Mouse (Mus musculus) layer of hippocampus, postnatal 14 days (tissue): Measurements from ENCODE around the gene Barhl1. TPM values are rescaled to one million over a fixed set of nuclear protein-coding genes. Genes with fewer than 3 reads are reported as not detected.

Source experiments
- DNase-seq, 2 experiments: peaks; one replicate each; pipeline ENCODE4 v3.0.0; 2021 to 2022; ENCODE audit warnings: low spot score in 2 of 2, mixed read lengths in 1 of 2
- long read RNA-seq, 2 experiments: library from polyadenylated mRNA; stranded (forward); transcript quantifications; one replicate each; pipeline ENCODE4 v2.0.0; 2021
- total RNA-seq, 2 experiments: library from RNA; stranded (reverse); gene quantifications; 2 replicates each; pipeline ENCODE4 v1.2.3; 2021

Barhl1 gene
- total RNA-seq: under 1 TPM; 0.14 to 0.28 TPM
- long read RNA-seq, experiment 1: 0 reads
- long read RNA-seq, experiment 2: 0 reads

DNA sequence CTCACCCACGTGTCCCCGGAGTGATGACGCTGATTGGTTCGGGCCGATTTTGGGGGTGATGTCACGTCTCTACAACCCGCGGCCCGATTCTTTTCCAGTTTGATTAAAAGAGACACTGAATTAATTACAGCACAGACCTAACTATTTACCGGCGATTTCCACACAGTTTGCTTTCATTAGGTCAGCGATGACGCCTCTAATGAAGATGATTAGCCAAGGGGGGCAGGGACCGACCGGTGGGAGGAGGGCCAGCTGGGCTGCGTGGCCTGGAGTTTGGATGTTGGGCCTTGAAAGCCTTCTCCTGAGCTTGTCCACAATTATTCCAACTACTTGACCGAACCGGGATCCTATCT, at the start of gene Barhl1:
TSS of gene Barhl1 (minus strand) at position 156 of the 353 bp plus-strand sequence.
- no peak for DNase-seq

DNA sequence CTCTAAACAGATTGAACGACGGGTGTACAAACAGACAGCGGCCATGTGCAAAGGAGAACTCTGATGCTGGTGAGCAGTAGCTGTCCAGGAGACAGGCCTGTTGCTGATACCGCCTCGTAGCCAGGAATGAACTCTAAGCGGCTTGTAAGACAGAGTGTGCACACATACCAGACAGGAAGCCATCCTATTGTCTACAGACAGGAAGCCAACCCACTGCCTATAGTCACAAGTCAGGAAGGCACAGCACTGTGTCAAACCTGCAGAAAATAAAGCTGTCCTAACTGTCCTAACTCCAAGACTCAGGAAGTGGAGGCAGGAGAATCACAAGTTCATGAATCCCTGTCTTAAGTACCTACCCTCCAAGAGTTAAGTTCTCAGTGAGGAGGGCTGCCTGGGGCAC, 47.1 kb upstream of the Barhl1 start:
- DNase-seq: no peak

DNA sequence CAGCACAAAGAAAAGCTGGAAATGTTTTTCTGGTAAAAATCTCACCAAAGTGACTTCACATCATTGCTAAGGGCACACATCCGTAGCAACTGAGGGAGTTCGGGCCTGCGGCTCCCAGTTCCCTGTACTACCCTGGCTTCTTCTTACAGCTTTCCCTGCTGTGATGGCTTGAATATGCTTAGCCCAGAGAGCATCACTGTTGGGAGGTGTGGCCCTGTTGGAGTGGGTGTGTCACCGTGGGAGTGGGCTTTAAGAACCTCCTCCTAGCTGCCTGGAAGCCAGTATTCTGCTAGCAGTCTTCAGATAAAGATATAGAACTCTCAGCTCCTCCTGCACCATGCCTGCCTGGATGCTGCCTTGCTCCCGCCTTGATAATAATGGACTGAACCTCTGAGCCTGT, 45.2 kb upstream of the Barhl1 start:
- no peak for DNase-seq

DNA sequence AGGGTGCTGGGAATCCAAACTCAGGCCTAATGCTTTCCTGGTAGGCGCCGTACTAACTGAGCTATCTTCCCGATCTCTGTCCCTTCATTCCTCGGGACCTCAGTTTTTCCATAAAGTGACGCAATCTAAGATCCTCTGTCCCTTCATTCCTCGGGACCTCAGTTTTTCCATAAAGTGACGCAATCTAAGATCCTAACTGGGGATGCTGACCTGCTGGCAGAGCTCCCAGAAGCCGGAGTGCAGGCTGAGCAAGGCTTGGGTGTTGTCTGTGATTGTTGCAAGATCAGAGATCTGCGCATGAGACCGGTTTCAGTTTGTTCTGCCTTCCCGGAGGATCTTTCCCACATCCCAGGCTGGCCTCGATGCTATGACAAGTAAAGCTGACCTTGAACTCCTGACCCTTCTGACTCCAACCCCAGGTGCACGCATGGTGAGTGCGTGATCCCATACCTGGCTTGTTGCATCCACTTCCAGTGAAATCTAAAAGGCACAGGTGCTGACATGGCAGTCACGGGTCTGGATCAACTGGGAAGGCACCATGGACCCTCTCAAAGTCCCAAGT, 44.6 kb upstream of the Barhl1 start:
- DNase-seq: no peak

DNA sequence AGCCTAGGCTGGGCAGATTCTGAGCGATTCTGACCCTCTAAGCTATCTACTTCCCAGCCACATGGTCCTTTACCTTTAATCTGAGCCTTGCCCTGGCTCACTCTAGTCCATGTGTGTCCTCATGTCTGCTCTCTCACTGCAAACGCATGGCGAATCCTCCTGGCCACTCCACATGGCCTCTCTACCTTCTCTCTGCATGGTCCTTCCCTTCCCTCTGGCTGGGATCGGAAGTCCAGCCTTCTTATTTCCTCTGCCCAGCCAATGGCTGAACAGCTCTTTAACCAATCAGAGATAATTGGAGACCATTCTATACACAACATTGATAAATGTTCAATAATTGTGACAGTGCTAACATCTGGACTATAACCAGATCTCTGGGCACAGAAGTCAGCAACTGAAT, 40.4 kb upstream of the Barhl1 start:
- DNase-seq: no peak

DNA sequence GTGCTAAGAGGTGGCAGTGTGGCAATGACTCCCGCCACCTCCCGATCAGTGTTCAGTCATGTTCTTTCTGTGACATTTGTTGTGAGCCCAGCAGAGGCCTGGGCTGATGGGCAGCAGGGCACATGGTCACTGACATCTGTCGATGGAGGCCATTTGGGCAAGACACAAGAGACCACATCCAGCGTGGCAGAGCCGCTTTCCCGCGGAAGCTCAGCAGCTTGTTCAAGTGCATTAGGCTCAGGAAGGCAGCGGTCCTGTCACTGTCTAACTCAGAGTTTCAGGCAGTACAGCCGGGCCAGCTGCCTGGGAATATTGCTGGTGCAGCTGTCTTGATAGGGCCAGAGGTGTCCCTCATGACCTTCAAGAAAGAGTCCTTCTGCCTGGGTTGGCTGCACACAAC, 38.1 kb upstream of the Barhl1 start:
- DNase-seq: no peak

DNA sequence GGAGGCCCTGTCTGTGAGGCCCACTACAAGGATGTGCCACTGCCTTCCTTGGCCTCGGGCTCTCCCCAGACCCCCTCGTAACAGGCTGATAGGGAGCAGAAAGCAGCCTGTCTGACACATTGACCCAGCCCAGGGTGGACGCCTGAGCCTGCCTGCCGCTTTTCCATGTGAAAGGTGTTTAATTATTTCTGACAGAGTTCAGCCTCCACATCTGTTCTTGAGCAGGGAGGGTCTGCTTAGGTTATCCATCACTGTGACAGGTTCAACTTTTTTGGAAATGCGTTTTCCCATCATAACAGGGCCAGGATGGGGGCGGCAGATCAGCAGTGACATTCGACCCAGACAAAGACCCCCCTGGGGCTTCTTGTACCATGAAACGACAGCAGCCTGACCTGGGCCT, 36.5 kb upstream of the Barhl1 start:
- DNase-seq: no peak

DNA sequence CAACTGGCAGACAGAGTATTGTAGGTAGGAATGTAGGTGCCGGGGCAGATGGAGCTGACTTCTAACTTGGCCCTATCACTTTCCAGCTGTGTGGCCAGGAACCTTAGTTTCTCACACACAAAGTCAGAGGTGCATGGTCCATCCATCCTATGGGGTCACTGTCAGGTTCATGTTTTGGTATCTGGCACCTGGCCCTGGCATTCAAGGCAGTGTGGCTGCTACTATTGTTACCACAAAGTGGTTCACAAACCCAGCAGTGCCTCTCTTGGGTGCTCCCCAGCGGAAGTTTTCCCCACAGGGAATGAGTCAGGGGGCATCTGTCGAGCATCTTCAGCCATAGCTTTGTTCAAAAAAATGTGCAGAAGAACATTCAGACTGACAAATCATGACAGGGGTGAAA, 29.8 kb upstream of the Barhl1 start:
- no peak for DNase-seq

DNA sequence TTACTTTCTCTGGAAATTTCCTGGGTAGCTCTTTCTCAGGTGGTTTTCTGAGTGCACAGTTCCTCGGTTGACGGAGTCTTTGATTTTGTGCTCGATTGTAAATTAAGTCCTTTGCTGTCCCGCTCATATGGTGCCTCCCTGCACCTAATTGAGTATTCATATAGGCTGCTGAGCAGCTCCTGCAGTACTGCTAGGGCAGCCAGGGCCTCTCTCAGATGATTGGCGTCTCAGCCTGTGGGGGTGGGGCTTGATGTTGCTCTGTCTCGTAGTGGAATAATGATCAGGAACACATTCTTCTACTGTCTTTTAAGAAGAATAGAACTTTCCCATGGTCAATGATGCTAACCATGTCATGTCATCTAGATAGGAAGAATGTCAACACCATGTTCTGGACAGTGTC, 28.9 kb upstream of the Barhl1 start:
- DNase-seq: no peak

DNA sequence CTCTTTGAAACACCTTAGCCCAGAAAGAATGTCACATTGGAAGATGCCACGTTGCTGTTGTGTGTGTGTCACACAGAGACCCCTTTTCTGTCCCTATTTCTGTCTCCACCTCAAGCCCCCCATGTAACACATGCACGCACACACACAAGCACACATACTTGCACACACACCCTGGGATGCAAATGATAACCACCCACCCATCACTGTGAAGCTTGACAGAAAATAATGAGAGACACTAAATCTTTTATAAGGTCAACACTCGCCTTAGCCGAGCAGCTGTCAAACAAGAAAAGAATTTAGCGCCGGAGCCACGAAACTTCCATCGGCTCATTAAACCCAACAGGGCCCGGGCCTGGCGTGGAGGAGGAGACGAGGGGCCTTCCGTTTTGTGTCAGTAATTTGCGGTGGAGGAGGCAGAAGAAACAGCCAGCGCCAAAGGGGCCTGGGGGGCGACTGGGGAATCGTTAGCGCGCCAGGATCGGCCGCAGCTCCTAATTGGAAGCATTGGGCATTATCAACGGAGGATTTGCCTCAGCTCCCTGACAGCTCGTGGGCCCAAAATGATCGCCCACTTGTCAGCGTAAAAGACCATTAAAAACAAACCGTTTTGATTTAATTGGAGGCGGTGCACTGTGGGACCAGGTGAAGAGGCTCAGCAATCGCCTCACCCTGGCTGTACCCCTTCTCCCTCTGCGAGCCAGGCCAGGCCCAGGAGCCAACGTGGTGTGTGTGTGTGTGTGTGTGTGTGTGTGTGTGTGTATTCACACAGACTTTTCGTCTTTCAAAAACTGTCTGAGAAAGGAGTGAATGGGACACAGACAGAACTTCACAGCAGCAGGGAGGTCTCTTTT, 27.4 kb upstream of the Barhl1 start:
- DNase-seq: no peak

DNA sequence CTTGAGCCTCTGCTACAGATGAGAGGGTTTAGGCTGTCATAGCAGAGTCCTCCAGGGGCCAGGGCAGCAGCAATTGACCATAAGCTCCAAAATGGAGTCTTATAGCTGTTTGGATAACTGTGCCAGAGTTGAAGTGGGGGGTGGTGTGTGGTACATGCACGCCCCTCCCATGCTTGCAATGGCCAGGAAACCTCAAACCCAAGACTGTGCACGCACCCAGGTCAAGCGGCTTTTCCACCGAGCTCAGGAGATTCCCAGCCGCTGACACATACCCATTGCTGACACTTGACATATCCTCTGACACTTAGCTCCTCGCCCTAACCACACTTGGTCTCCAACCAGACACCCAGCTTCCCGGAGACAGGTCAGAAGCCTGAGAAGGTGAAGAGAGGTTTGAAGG, 22.5 kb upstream of the Barhl1 start:
- no peak for DNase-seq

DNA sequence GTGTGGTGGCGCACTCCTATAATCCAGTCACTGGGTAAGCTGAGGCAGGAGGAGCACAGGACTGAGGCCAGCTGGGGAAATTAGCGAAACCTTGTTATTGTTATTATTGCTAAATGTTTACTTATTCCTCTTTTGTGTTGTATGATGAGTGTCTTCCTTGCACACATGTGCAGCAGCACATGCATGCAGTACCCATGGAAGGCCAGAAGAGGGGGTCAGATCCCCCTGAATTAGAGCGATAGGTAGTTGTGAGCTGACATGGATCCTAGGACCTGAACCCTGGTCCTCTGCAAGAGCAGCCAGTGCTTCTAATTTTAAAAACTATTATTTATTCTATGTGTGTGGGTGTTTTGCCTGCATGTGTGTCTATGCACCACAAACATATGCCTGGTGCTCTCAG, 14.1 kb upstream of the Barhl1 start:
- DNase-seq: no peak

DNA sequence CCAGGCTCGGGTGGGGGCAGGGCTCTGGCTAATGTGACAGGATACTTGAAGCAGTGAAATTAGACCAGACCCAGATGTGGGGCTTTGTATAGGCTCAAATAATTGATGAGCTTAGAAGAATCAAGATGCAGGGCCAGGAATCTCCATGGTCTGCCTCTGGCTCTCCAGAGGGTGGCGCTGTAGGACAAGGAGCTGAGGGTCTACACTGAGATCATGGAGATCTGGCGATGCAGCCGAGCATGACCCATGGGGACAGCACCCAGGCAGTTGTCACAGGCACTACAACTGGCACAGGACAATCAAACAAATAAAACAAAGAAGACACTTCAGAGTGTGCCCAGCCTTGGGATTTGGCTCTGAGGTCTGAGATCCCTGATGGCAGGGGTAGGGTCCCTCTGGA, 7.4 kb upstream of the Barhl1 start:
- peak; percentile 68 to 78 for DNase-seq

DNA sequence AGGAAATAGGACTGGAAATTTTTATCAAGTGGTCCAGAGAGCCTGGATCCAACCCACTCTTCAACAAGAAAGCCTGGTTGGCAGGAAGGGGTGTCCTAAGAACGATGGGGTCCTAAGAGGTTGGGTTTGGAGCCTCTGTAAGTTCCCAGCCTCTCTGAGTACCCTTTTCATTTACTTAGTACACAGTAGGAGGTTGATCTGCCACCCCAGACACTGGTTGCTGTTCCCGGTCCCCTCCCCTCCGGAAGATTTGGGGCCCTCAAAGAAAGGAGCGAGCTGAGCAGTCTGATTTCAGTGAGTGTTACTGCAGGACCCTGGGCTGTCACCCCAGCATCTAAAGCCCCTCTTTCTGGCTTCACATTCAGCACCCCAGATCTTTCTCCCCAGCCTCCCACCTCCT, 2.5 kb upstream of the Barhl1 start:
- DNase-seq: no peak

DNA sequence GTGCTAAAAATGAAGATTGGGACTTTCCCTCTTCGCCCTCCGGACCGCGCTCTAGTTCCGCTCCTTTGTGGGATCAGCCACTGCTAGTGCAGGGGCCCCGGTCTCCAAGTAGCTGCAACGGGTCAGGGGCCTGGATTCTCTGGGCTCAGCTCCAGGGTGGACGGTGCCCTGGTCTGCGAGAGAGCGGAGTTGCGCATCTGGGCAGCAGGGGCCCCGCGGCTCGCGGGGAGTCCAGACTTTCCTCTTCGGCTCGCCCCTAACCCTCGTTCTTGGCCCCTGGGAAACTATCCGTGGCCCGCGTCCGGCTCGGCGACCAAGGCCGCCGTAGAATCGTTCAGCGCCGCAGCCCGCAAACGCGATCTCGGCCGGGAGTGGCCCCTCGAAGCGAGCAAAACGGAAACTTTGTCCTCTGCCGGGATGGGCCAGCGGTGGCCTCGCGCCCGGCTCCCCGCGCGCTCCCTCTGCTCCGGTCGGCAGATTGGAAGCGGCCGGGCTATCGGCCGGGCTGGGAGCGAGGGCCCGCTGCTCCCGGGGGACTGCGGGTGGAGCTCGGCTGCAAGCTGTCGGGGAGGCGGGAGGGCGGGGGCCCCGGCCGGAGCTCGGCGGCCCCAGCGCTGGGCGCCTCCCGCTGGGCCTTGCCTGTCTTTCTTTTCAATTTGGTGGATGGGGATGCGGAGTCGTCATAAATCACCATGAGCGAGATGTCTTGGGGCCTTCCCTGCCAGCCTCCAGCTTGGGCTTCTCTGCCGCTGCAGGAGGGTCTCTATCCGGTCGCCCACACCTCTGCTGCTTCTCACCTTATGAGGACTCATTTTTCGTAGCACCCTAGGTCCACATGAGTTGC, 1.3 kb upstream of the Barhl1 start:
- no peak for DNase-seq

DNA sequence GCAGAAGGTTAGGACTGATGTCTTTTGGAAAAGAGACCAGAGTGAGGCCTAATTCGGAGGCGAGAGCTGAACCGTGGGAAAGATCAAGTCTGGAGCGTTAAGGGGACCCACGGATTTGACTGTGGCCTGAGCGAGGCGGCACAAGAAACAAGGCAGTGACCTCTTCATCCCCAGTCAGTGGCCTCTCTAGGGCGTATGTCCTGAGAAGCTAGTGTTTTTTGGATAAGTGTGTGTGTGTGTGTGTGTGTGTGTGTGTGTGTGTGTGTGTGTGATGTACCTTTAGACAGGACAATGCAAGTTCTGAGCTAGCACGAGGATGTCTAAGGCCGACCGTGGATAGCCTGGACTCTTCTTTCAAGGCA, 669 bp upstream of the Barhl1 start:
- no peak for DNase-seq

DNA sequence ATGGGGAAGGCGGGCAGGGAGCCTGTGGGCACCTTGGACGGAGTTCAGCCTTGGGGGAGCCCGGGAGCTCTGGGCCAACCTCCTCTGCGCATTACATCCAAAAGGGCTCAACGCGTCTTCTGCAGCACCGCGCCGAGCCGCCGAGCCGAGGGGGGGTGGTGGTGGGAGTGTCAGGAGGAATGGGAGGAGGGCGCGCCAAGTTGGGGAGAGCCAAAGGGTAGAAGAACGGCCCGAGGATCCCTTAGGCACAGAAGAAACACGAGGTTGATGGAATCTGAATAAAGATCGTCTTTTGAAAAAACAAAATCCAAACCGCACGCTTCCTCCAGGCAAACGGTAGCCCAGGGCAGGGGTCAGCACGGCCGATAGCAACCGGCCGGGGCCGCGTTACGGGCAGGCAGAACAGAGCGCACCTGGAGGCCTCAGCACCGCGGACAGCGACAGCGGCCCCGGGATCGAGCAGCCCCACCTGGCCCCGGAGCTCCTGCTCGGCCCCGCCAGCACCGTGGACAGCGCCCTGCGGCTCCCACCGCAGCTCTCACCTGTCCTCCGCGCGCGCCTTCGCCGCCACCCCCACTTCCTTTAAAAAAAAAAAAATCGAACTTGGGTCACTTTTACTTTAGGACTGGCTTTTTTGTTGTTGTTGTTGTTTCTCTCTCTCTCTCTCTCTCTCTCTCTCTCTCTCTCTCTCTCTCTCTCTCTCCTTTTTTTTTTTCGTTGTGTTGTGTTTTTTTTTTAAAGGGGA, 528 bp downstream of the Barhl1 start:
- no peak for DNase-seq

DNA sequence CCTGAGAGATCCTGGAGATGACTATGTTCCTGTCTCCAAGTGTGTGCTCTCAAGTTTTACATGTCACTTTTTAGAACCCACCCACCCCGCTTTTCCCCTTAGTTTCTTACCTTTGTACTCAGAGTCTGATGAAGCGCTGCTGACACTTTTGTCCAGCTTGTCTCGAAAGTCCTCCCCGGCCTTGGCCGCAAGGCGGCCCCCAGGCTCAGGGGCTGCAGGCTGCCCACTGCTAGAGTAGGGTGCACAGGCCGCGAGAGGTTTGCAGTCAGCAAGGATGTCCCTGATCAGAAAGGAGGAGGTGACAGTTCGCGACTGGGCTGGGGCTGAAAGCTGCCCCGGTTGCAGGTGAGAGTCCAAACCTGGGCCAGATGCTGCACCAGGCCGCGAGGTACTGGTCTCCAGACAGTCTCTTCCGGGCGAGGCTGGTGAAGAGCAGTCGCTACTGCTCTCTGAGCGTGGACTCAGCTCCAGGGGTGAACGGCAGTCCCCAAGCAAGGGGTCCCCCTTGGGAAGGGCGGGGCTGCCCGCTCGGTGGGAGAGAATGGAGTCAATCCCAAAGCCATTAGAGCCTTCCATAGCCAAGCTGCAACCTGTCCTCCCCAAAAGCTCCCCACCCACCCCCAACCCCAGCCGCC, 1.2 kb downstream of the Barhl1 start:
- no peak for DNase-seq

DNA sequence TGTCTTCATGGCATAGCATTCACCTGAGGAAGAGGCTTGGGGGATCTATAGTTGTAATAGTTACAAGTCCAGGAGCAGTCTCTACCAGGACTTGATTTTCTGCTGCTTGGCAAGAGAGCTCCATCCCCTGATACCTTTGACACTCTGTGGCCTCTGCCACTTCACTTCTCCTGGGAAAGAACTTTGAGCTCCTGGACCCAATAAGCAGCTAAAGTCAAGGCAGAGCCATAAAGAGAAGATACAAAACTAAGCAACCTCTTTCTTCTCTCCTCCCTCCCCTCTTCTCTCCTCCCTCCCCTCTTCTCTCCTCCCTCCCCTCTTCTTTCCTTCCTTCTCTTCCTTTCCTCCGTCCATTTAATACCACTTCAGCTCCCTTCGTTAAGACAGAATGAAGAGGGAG, 2.3 kb downstream of the Barhl1 start:
- DNase-seq: no peak

DNA sequence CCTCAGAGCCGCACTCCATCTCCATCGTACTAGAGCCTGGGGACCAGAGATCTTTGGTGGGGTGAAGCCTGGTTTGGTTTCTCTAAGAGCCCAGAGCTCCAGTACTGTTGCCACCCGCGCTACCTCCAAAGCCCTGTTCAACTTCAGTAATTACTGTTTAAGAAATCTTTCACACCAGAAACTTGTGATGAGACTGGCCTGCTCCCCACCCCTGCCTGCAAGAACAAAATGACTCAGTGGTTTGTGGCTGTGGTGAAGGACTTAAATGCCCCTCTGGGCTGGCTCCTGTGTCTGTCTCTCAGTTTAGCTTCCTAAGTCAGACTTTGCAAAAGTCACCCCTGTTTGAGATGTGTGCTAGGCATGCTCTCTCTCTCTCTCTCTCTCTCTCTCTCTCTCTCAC, 3.5 kb downstream of the Barhl1 start:
- no peak for DNase-seq

DNA sequence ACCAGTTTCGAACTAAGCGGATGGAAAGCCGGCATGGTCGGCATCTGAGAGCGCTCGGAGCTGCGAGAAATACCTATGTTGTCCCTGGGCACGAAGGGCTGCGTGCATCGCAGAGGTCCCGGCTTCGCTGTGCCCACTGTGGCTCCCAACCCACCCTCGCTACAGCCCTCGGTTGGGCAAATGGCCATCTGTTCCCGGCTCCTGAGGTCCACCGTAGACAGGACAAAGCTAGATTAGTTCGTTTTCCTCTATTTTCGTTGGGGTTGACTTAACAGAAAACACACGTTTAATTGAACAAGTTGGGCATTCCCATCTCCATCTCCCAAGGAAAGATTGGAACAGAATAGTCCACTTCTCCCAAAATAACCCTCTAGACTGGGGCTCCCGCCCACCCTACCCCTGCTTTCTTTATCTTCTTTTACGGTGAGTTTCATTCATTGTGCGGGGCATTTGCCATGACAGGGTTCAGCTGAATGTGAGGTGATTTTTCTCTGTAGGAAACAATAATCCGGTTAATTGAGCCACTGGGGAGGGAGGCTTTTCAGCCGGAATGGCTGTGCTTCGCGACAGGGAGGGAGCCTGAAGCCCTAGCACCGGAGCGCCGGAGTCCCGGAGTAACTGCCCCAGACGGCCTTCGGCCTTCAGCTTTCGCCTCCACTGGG, 4.3 kb downstream of the Barhl1 start:
- DNase-seq: no peak
